Mouse (Mus musculus) duodenum, adult 2 months (tissue): ENCODE results near the gene Arhgap28. TPM values are rescaled to one million over a fixed set of nuclear protein-coding genes. Genes with fewer than 3 reads are reported as not detected.

ENCODE experiments used
- polyA plus RNA-seq: library from polyadenylated mRNA; depleted of rRNA; stranded (reverse); fragments of >200 nt; gene quantifications from 2 replicates; pipeline ENCODE4 v1.2.3, GENCODE M21; 2012; ENCODE audit warnings: low replicate concordance; rRNA removed

Gene Arhgap28
- polyA plus RNA-seq, result 0.36 and 0.41 TPM in 2 replicates

DNA sequence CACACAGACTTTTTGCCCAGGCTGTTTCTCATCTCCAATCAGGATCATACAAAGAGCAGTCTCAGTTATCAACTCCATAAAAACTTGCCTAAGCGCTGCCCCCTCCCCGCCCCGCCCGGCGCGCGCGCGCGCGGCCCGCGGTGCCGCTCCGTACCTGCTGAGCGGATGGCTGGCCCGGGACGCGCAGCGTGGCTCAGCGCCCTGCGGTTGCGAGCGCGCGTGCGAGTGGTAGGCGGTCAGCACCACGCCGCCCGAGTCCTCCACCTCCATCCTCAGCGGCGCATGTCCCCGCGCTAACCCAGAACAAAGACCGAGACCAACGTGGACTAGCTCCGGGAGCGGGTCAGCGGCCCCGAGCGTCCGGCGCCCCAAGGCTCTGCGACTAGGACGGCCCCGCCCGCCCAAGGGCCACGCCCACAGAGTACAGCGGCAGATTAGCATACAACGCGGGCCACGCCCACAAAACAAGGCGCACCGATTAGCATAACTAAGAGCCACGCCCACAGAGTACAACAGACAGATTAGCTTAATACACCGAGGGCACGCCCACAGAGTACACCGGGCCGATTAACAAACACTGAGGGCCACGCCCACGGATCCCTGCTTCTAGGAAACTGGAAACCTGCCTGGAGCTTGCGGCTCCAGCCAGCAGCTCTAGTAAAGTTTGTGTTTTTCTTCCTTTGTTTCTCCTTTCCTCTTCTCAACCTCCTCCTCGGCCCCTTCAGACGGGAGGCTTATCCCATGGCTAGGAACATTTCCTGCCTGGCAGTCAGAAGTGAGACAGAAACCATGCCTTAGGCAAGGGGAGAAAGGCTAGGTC, at the start of gene Arhgap28:
Gene Arhgap28 (minus strand): TSS at position 380 of the 820 bp plus-strand sequence.

